ENCODE assay signal across 11 mouse cellular contexts in the genomic region with DNA sequence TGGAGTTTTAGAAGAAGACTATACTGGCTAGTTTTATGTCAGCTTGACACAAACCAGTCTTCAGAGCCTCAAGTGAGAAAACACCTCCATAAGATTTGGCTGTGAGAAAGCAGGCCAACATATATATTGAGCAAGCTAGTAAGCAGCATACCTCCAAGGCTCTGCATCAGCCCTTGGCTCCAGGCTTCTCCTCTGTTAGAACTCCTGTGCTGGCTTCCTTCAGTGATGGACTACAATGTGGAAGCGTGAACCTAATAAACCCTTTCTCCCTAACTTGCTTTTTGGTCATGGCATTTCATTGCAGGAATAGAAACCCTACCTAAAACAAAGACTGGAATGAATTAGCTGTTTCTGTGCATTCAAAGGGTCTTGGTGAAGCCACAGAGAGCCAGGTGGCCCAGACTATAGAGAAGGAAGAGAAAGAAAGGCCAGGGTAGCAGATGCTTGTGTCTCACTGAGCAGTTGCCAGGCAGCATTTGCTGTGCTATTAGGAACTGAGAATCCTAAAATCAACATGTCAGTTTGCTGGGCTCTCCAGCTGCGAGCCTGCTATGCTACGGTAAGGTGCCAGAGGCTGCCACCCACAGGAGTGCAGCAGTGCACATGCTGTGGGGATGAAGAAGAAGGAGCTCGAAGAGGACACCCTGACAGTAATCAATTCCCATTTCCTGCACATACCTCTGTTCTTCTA. TPM values are rescaled to one million over a fixed set of nuclear protein-coding genes. Genes with fewer than 3 reads are reported as not detected.
DNase-seq lines count a peak whose midpoint lies in the region; ATAC-seq and TF ChIP-seq lines count a peak whose summit lies in the region.
"Had no signal": no experiment of that assay in that cellular context is flagged by ENCODE, and none has a peak within 500 bp of the region (broad histone marks: within the 10 kb centered on the region; RNA-seq: fewer than 3 reads in every experiment).

No protein-coding gene starts in this region.

- H3K27me3 ChIP-seq in hindbrain, postnatal 0 days (ENCODE audit: insufficient read depth, low read length) = no peaks in the 10 kb centered on the region
- no peaks in the 10 kb centered on the region for H3K27me3 ChIP-seq in neural tube, embryonic 12.5 days (replicated peaks)
- H3K27me3 ChIP-seq: liver, embryonic 12.5 days had no signal

- peak; percentile 36 for TF ChIP-seq CTCF in hindbrain, postnatal 0 days (IDR thresholded peaks at IDR 0.05; ENCODE audit: low read depth)
- TF ChIP-seq CTCF in gastrocnemius, adult 2 months (IDR thresholded peaks at IDR 0.05) = no peak

- intact Hi-C loops in gastrocnemius, adult 2 months (cut with DNase I) = loop anchor here (10.0 kb wide), 1 partner anchor 66 kb away; no protein-coding TSS in a partner anchor

- ATAC-seq in hindbrain, postnatal 0 days = peak; percentile 88
- peak; percentile 88 for ATAC-seq in neural tube, embryonic 12.5 days (ENCODE audit: low FRiP score, low read depth)
- ATAC-seq: CD4-positive, CD25-positive, alpha-beta regulatory T cell, adult 4 months; liver, embryonic 12.5 days had no signal

- no peaks in the 10 kb centered on the region for H3K9me3 ChIP-seq in hindbrain, postnatal 0 days (ENCODE audit: low read length)
- H3K9me3 ChIP-seq in neural tube, embryonic 12.5 days = no peaks in the 10 kb centered on the region
- H3K9me3 ChIP-seq: liver, embryonic 12.5 days had no signal

- H3K36me3 ChIP-seq in hindbrain, postnatal 0 days (ENCODE audit: insufficient read depth, low read length) = no peaks in the 10 kb centered on the region
- no peaks in the 10 kb centered on the region for H3K36me3 ChIP-seq in neural tube, embryonic 12.5 days
- H3K36me3 ChIP-seq: liver, embryonic 12.5 days had no signal

- DNase-seq in layer of hippocampus, adult 11-12 months (ENCODE audit: low spot score) = peak; percentile 32
- no peak for DNase-seq in layer of hippocampus, adult 9-10 months (ENCODE audit: low spot score)
- peak; percentile 18 for DNase-seq in embryo, embryonic 10 days (ENCODE audit: low spot score)
- DNase-seq in hindbrain, postnatal 0 days (ENCODE audit: low spot score) = peak; percentile 72
- DNase-seq in gastrocnemius, adult 2 months = no peak
- DNase-seq in gastrocnemius, adult 18-20 months (ENCODE audit: low spot score) = no peak
- no peak for DNase-seq in yolk sac, embryonic 10.5 days (ENCODE audit: low spot score)
- DNase-seq: kidney, postnatal 25 days had no signal

- H3K4me2 ChIP-seq in hindbrain, postnatal 0 days (ENCODE audit: low read depth, low read length) = no peak overlapping the region
- H3K4me2 ChIP-seq in neural tube, embryonic 12.5 days (replicated peaks) = no peak overlapping the region
- H3K4me2 ChIP-seq: liver, embryonic 12.5 days had no signal

- peaks cover 13% of the 10 kb centered on the region for H3K4me1 ChIP-seq in hindbrain, postnatal 0 days (ENCODE audit: insufficient read depth, low read length)
- no peaks in the 10 kb centered on the region for H3K4me1 ChIP-seq in neural tube, embryonic 12.5 days

- H3K9ac ChIP-seq in hindbrain, postnatal 0 days (replicated peaks; ENCODE audit: low read length) = no peak overlapping the region
- H3K9ac ChIP-seq in neural tube, embryonic 12.5 days = no peak overlapping the region
- H3K9ac ChIP-seq: liver, embryonic 12.5 days had no signal

- peak overlapping the region; percentile 76 for H3K27ac ChIP-seq in hindbrain, postnatal 0 days
- H3K27ac ChIP-seq in neural tube, embryonic 12.5 days = no peak overlapping the region
- H3K27ac ChIP-seq in gastrocnemius, adult 2 months = no peak overlapping the region
- H3K27ac ChIP-seq: liver, embryonic 12.5 days had no signal

- H3K4me3 ChIP-seq in hindbrain, postnatal 0 days (ENCODE audit: low read length) = no peak overlapping the region
- no peak overlapping the region for H3K4me3 ChIP-seq in neural tube, embryonic 12.5 days
- H3K4me3 ChIP-seq in gastrocnemius, adult 2 months = no peak overlapping the region
- H3K4me3 ChIP-seq: liver, embryonic 12.5 days had no signal

- WGBS in hindbrain, postnatal 0 days = 18% methylated on average over 4 of the region's 4 CpGs
- 28% methylated on average over 4 of the region's 4 CpGs for WGBS in neural tube, embryonic 12.5 days

RNA-seq across cellular contexts. Expression of a gene that starts 9.9 kb away (rescaled TPM):
- total RNA-seq in hindbrain, postnatal 0 days (2014; rRNA removed) = 0.29 and 0.78 TPM in 2 replicates
- 0.42 and 0.54 TPM in 2 replicates for polyA plus RNA-seq in hindbrain, postnatal 0 days (2015; fragmentation: Nextera tagmentation; extraction: Ambion mirVana)
- polyA plus RNA-seq in neural tube, embryonic 12.5 days (2016; fragmentation: Nextera tagmentation; extraction: Ambion mirVana) = 1.0 and 1.6 TPM in 2 replicates
- under 1 TPM in 1 of 2 experiments, not detected in 1; 0.31 TPM for total RNA-seq in gastrocnemius, adult 2 months (2021)
- total RNA-seq in gastrocnemius, adult 18-20 months (2021) = under 1 TPM; 0.09 to 0.39 TPM

Comparison
In these comparisons a context has a peak if more than half of its experiments do, and no peak if none do; other contexts are left out.
1. DNase-seq: peak in layer of hippocampus, adult 11-12 months (single experiment), embryo, embryonic 10 days (single experiment) and hindbrain, postnatal 0 days (single experiment); none in layer of hippocampus, adult 9-10 months (single experiment), gastrocnemius, adult 2 months (single experiment), gastrocnemius, adult 18-20 months (single experiment) and yolk sac, embryonic 10.5 days (single experiment).